Mouse (Mus musculus): Measurements from ENCODE around the gene Hba-x.
"Not testable (repeated sequence)": the region's sequence is repeated elsewhere in the genome, so short reads cannot be mapped to it uniquely, and the experiment has no call there.

Gene Hba-x

GRCm38 (mm10) chr11:32248350-32248749 is 27.9 kb upstream of the Hba-x start:
- DNase-seq (ENCODE audit: low spot score in 2 of 2), result no peak

GRCm38 (mm10) chr11:32250880-32251763 is 25.1 kb upstream of the Hba-x start:
- DNase-seq (ENCODE audit: low spot score in 2 of 2), result no peak

- DNase-seq (ENCODE audit: low spot score in 2 of 2), result no peak
Measured at GRCm38 (mm10) chr11:32253121-32253520, 23.1 kb upstream of the Hba-x start.

- DNase-seq (ENCODE audit: low spot score in 2 of 2), result no peak
Measured at GRCm38 (mm10) chr11:32256146-32256545, 20.1 kb upstream of the Hba-x start.

GRCm38 (mm10) chr11:32256566-32256965 is 19.6 kb upstream of the Hba-x start:
- no peak for DNase-seq (ENCODE audit: low spot score in 2 of 2)

GRCm38 (mm10) chr11:32262674-32263415 is 13.4 kb upstream of the Hba-x start:
- no peak for DNase-seq (ENCODE audit: low spot score in 2 of 2)

GRCm38 (mm10) chr11:32265117-32265738 is 11.0 kb upstream of the Hba-x start:
- DNase-seq (ENCODE audit: low spot score in 2 of 2), result no peak

- DNase-seq (ENCODE audit: low spot score in 2 of 2), result no peak
Measured at GRCm38 (mm10) chr11:32266194-32266593, 10.0 kb upstream of the Hba-x start.

- no peak for DNase-seq (ENCODE audit: low spot score in 2 of 2)
Measured at GRCm38 (mm10) chr11:32266776-32267175, 9.4 kb upstream of the Hba-x start.

- DNase-seq (ENCODE audit: low spot score in 2 of 2), result peak; percentile 85 to 92
Measured at GRCm38 (mm10) chr11:32267188-32267884, 8.9 kb upstream of the Hba-x start, which contains the start of gene Nprl3. Nprl3 (minus strand) TSS chr11:32267707.

GRCm38 (mm10) chr11:32267964-32268363 is 8.2 kb upstream of the Hba-x start:
- no peak for DNase-seq (ENCODE audit: low spot score in 2 of 2)

GRCm38 (mm10) chr11:32268952-32269351 is 7.2 kb upstream of the Hba-x start:
- no peak for DNase-seq (ENCODE audit: low spot score in 2 of 2)

GRCm38 (mm10) chr11:32271178-32271577 is 5.0 kb upstream of the Hba-x start:
- DNase-seq (ENCODE audit: low spot score in 2 of 2), result no peak

- DNase-seq (ENCODE audit: low spot score in 2 of 2), result no peak
Measured at GRCm38 (mm10) chr11:32277736-32278457, 1.7 kb downstream of the Hba-x start.

- DNase-seq (ENCODE audit: low spot score in 2 of 2), result no peak
Measured at GRCm38 (mm10) chr11:32278458-32278957, 2.3 kb downstream of the Hba-x start.

- DNase-seq (ENCODE audit: low spot score in 2 of 2), result no peak
Measured at GRCm38 (mm10) chr11:32280646-32281045, 4.4 kb downstream of the Hba-x start.

- DNase-seq (ENCODE audit: low spot score in 2 of 2), result no peak
Measured at GRCm38 (mm10) chr11:32281416-32282144, 5.4 kb downstream of the Hba-x start.

GRCm38 (mm10) chr11:32283091-32283777 is 7.0 kb downstream of the Hba-x start, which contains the start of gene Hba-a1:
Hba-a1 (plus strand) TSS chr11:32283511.
- DNase-seq (ENCODE audit: low spot score in 2 of 2), result not testable (repeated sequence)

GRCm38 (mm10) chr11:32284582-32284981 is 8.4 kb downstream of the Hba-x start:
- not testable (repeated sequence) for DNase-seq (ENCODE audit: low spot score in 2 of 2)

Data from frontal cortex, postnatal 25 days (tissue).